Mouse (Mus musculus): ENCODE data around the gene Pcsk5.

DNA sequence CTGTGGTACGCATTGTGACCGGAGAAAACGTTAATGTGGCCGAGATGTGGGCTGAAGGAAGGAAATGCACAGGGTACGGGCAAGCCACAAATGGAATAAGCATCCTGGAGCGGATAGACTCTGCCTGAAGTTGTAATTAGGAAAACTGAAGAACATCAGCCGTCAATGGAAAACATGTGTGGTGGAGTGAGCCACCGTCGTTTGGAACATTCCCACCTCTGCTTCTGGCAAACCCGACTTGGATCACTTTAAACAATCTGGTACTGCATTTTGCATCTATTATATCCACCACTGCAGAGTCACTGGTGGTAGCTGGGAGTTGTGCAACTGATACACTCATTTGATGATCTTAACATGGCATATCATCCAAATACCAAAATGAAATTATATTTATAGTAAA, 120.4 kb downstream of the Pcsk5 start:
- TF ChIP-seq CTCF (IDR thresholded peaks at IDR 0.05; ENCODE audit: extremely low read depth, insufficient read depth, insufficient read length, insufficient replicate concordance) (no peak), POLR2A (IDR thresholded peaks at IDR 0.05; ENCODE audit: low read depth, low read length) (no peak)
